Mouse (Mus musculus) thymus, postnatal 25 days (tissue): Measurements from ENCODE around the gene Ano2.

Source experiments
- DNase-seq: peaks from one replicate; pipeline ENCODE4 v3.0.0; 2022

The Ano2 gene

GRCm38 (mm10) chr6:125925861-125926260 lies 235.6 kb downstream of the Ano2 start:
- no peak for DNase-seq

GRCm38 (mm10) chr6:125931926-125932325 lies 241.7 kb downstream of the Ano2 start:
- DNase-seq = no peak

- no peak for DNase-seq
Measured at GRCm38 (mm10) chr6:125954965-125955364, 264.7 kb downstream of the Ano2 start.

- DNase-seq = no peak
Measured at GRCm38 (mm10) chr6:125973551-125973950, 283.3 kb downstream of the Ano2 start.

GRCm38 (mm10) chr6:125975788-125976465 lies 285.7 kb downstream of the Ano2 start:
- no peak for DNase-seq

- DNase-seq = no peak
Measured at GRCm38 (mm10) chr6:125979601-125980000, 289.4 kb downstream of the Ano2 start.

GRCm38 (mm10) chr6:125984050-125984449 lies 293.8 kb downstream of the Ano2 start:
- no peak for DNase-seq

- DNase-seq = no peak
Measured at GRCm38 (mm10) chr6:125992731-125993130, 302.5 kb downstream of the Ano2 start.

GRCm38 (mm10) chr6:126001797-126002196 lies 311.6 kb downstream of the Ano2 start:
- no peak for DNase-seq

- no peak for DNase-seq
Measured at GRCm38 (mm10) chr6:126003002-126003742, 313.0 kb downstream of the Ano2 start.

- no peak for DNase-seq
Measured at GRCm38 (mm10) chr6:126006647-126007046, 316.4 kb downstream of the Ano2 start.

- no peak for DNase-seq
Measured at GRCm38 (mm10) chr6:126009083-126009482, 318.9 kb downstream of the Ano2 start.

GRCm38 (mm10) chr6:126016991-126017390 lies 326.8 kb downstream of the Ano2 start:
- DNase-seq = no peak

- no peak for DNase-seq
Measured at GRCm38 (mm10) chr6:126018411-126018810, 328.2 kb downstream of the Ano2 start.

- DNase-seq = no peak
Measured at GRCm38 (mm10) chr6:126033693-126034402, 343.6 kb downstream of the Ano2 start.

- no peak for DNase-seq
Measured at GRCm38 (mm10) chr6:126034403-126034724, 344.1 kb downstream of the Ano2 start.

GRCm38 (mm10) chr6:126034728-126035127 lies 344.5 kb downstream of the Ano2 start:
- no peak for DNase-seq

GRCm38 (mm10) chr6:126035621-126036020 lies 345.4 kb downstream of the Ano2 start:
- DNase-seq = no peak

GRCm38 (mm10) chr6:126045931-126046330 lies 355.7 kb downstream of the Ano2 start:
- peak; percentile 11 for DNase-seq

- DNase-seq = no peak
Measured at GRCm38 (mm10) chr6:126048206-126048605, 358.0 kb downstream of the Ano2 start.

- no peak for DNase-seq
Measured at GRCm38 (mm10) chr6:126053136-126053535, 362.9 kb downstream of the Ano2 start.

- no peak for DNase-seq
Measured at GRCm38 (mm10) chr6:126057706-126058105, 367.5 kb downstream of the Ano2 start.

- DNase-seq = no peak
Measured at GRCm38 (mm10) chr6:126080531-126080930, 390.3 kb downstream of the Ano2 start.
